Mouse (Mus musculus): ENCODE measurements around the gene Fam129b.

The Fam129b gene

GRCm38 (mm10) chr2:32859622-32860012 lies 16.3 kb upstream of the Fam129b start:
- DNase-seq (ENCODE audit: low read depth, low spot score), result no peak

- DNase-seq (ENCODE audit: low read depth, low spot score), result no peak
Measured at GRCm38 (mm10) chr2:32860799-32861198, 15.1 kb upstream of the Fam129b start.

- no peak for DNase-seq (ENCODE audit: low read depth, low spot score)
Measured at GRCm38 (mm10) chr2:32863317-32863716, 12.6 kb upstream of the Fam129b start.

- DNase-seq (ENCODE audit: low read depth, low spot score), result no peak
Measured at GRCm38 (mm10) chr2:32864755-32865154, 11.2 kb upstream of the Fam129b start.

GRCm38 (mm10) chr2:32867354-32867753 lies 8.6 kb upstream of the Fam129b start:
- DNase-seq (ENCODE audit: low read depth, low spot score), result no peak

GRCm38 (mm10) chr2:32869721-32870274 lies 6.1 kb upstream of the Fam129b start:
- DNase-seq (ENCODE audit: low read depth, low spot score), result no peak

- DNase-seq (ENCODE audit: low read depth, low spot score), result no peak
Measured at GRCm38 (mm10) chr2:32870275-32871100, 5.4 kb upstream of the Fam129b start.

- DNase-seq (ENCODE audit: low read depth, low spot score), result no peak
Measured at GRCm38 (mm10) chr2:32874070-32874469, 1.8 kb upstream of the Fam129b start.

GRCm38 (mm10) chr2:32874951-32875674 lies 801 bp upstream of the Fam129b start:
- no peak for DNase-seq (ENCODE audit: low read depth, low spot score)

- DNase-seq (ENCODE audit: low read depth, low spot score), result no peak
Measured at GRCm38 (mm10) chr2:32876490-32877302, 782 bp downstream of the Fam129b start.

- no peak for DNase-seq (ENCODE audit: low read depth, low spot score)
Measured at GRCm38 (mm10) chr2:32877303-32877702, 1.4 kb downstream of the Fam129b start.

- no peak for DNase-seq (ENCODE audit: low read depth, low spot score)
Measured at GRCm38 (mm10) chr2:32877761-32878393, 2.0 kb downstream of the Fam129b start.

GRCm38 (mm10) chr2:32878396-32878795 lies 2.5 kb downstream of the Fam129b start:
- DNase-seq (ENCODE audit: low read depth, low spot score), result no peak

- no peak for DNase-seq (ENCODE audit: low read depth, low spot score)
Measured at GRCm38 (mm10) chr2:32879593-32879992, 3.7 kb downstream of the Fam129b start.

- no peak for DNase-seq (ENCODE audit: low read depth, low spot score)
Measured at GRCm38 (mm10) chr2:32881054-32881453, 5.1 kb downstream of the Fam129b start.

GRCm38 (mm10) chr2:32881723-32882122 lies 5.8 kb downstream of the Fam129b start:
- no peak for DNase-seq (ENCODE audit: low read depth, low spot score)

GRCm38 (mm10) chr2:32882283-32883043 lies 6.5 kb downstream of the Fam129b start:
- no peak for DNase-seq (ENCODE audit: low read depth, low spot score)

GRCm38 (mm10) chr2:32884745-32885144 lies 8.8 kb downstream of the Fam129b start:
- no peak for DNase-seq (ENCODE audit: low read depth, low spot score)

- no peak for DNase-seq (ENCODE audit: low read depth, low spot score)
Measured at GRCm38 (mm10) chr2:32888029-32888428, 12.1 kb downstream of the Fam129b start.

- no peak for DNase-seq (ENCODE audit: low read depth, low spot score)
Measured at GRCm38 (mm10) chr2:32888551-32888950, 12.6 kb downstream of the Fam129b start.

- no peak for DNase-seq (ENCODE audit: low read depth, low spot score)
Measured at GRCm38 (mm10) chr2:32890280-32890679, 14.4 kb downstream of the Fam129b start.
